Mouse (Mus musculus): Measurements from ENCODE around the gene Txlna.
A peak's percentile ranks its signal among the peaks of the same experiment; 100 is the strongest.

Txlna gene

DNA sequence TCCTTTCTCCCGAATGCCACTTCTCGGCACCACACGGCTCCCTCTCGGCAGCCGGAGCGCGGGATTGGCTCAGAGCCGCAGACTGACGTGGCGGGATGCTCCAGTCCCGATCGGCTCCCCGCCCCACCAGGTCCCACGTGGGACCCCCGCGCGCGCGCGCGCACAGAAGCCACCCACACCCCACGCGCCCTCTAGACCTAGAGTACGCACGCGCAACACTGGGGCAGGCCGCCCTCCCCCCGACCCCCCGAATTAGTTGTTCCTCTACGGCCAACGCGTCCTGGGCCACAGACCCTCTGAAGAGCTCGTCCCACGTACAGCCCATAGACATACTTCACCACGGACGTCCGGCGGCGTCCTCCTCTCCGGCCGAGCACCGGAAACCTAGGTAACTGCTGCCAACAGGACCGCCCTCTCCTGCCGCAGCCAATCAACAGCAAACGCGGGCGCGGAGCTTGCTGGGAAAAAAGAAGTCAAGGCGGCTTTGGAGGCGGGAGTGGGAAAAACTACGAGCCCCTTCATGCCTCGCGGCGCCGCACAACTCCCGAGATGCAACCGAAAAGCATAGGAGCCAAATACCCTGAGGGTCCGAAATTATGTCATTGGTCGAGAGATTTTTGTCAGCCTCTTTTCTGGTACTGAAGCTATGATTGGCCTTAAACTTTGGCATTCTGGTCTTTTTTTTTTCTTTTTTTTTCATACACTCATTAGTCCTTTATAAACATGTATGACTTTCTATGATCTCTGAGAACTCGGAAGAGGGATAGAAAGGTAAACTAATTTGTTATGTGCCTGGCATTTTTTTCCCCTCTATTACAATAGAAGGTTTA, at the start of gene Txlna:
Gene Txlna, minus strand, starts transcription at position 428 of the 830 bp plus-strand sequence.
- peak; percentile 94 for DNase-seq

DNA sequence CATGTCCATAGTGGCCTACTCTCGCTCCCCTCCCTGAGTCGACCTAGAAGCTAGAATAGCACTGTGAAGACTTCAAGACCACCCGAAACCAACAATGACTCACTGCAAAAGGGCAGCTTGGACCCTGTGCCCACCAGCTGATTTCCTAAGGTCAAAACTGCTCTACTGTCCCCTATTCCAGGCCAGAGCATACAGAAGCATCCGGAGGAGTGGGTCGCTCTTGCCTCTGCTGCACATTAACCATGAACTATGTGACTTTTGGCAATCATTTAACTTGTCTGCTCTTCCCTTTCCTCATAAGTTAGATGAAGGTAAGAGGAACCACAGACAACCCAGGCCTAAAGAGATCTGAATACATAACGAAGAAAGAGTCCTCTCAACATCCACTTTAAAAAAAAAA, 43.7 kb upstream of the Txlna start:
- DNase-seq, result no peak

DNA sequence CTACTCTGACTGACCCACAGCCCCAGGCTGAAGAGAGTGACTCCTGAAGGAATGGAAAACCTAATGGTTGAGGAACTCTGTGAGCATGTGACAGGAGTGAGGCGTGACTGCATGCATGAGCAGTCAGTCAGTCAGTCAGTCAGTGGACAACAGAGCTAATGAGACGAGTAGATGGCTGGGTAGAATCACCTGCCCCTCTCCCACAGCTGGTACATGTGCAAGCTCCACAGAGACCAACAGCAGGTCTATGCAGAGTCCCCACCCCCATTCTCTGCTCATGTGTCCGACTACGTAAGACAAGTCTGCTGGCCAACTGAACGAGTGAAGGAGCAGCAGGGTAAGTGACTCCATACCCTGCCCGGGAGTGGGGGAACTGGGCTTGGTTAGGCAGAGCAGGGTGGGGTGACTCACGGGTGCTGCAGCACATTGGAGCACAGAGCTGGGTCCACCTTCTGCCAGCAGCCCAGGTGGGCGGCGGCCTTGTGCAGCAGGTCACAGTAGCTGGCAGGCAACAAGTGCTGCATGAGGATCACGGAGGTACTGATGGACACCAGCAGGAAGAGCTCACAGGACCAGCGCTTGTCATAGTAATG, 43.1 kb upstream of the Txlna start:
- no peak for DNase-seq

GRCm38 (mm10) chr4:129681837-129682236, 41.0 kb upstream of the Txlna start:
- no peak for DNase-seq

DNA sequence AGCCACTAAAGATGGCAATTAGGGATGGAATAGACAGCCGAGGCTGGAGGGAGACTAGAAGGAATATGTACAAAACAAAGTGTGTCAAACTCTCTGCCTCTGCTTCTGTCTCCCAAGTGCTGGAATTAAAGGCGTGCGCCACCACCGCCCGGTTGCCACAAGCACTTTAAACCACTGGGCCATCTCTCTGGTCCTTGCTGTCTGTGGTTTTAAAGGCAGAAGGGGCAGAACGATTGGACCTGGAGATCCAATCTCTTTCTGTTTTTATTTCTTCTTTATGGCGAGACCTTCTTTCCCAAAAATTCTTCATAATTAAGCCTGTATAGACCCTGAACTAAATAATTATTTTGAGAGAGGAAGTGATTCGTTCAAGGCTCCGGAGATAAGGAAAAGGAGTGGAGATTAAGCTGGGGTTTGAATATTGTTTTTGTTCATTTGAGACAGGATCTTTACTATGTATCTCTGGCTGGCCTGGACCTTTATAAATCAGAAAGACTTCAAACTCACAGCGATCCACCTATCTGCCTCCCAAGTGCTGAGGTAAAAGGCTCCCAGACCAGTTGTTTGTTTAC, 32.1 kb upstream of the Txlna start:
- no peak for DNase-seq

DNA sequence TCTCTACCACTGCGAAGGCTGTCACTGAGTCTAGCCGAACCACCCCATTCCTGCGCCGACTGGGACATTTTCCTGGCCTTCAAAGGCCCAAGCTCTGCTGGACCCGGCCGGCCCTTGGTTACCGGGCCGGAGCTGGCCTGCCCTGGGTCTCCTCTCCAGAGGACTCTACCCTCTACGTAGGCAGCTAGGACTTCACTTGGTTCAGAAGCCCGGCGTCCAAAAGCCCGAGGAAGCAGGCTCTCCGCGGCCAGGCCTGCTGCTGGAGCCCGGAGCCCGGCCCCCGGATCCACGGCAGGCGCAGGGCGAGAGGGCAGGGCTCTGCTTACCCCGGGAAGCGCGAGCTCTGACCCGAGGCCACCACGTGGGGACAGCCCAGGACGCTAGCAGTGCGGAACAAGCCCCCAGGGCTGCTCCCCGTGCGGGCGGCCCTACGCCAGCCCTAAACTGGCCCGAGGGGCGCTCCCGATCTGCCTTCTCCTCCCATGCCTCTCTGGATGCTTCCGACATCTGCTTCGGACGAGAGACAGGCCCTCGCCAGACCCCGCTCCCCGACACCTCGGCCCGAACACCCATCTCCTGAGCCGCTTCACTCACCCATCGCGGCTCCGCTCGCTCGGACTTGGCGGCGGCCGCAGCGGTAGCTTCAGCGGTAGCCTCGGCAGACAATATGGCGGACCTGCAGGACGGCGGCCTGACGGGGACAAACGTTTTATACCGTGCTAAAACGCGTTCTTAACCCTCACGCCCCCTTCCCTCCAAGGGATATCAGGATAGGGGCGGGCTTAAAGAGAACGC, 31.4 kb upstream of the Txlna start, which contains the start of gene Kpna6:
Gene Kpna6, minus strand, starts transcription at position 685 of the 795 bp plus-strand sequence.
- peak; percentile 89 for DNase-seq

DNA sequence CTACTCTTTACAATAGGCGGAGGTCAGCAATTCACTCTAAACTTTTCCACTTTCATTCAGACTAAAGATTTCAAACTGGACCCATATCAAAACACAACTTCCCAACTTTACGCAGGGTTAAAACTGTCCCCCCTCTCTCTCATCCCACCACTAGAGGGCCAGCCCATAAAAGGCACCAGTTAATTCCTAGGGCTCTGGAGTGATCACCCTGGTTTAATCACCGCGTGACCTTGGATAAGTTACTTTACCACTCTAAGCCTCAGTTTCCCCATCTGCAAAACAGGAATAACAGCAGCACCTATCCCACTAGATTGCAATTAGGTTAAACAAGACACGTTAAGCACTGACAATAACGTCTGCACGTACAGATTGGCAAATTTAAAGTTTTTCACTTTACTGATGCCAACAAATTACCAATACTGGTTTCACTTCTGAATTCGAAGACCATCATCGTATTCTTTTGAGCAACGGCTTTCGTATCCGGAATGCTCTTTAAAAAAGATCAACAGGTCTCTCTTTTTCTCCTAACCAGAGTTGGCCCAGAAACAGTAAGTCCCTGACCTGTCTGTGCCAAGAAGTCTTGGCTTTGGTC, 30.7 kb upstream of the Txlna start:
- DNase-seq, result peak; percentile 66

GRCm38 (mm10) chr4:129662255-129662813, 21.5 kb upstream of the Txlna start:
- DNase-seq, result no peak

- no peak for DNase-seq
Measured at GRCm38 (mm10) chr4:129661584-129661983, 20.7 kb upstream of the Txlna start.

- DNase-seq, result no peak
Measured at GRCm38 (mm10) chr4:129654770-129655169, 13.9 kb upstream of the Txlna start.

GRCm38 (mm10) chr4:129650359-129650758, 9.5 kb upstream of the Txlna start:
- DNase-seq, result no peak

GRCm38 (mm10) chr4:129648656-129649055, 7.8 kb upstream of the Txlna start:
- no peak for DNase-seq

GRCm38 (mm10) chr4:129645204-129645603, 4.3 kb upstream of the Txlna start:
- DNase-seq, result no peak

GRCm38 (mm10) chr4:129641756-129642155, 891 bp upstream of the Txlna start:
- no peak for DNase-seq

GRCm38 (mm10) chr4:129640101-129640637, 696 bp downstream of the Txlna start:
- DNase-seq, result peak; percentile 48

- no peak for DNase-seq
Measured at GRCm38 (mm10) chr4:129639221-129639620, 1.6 kb downstream of the Txlna start.

DNA sequence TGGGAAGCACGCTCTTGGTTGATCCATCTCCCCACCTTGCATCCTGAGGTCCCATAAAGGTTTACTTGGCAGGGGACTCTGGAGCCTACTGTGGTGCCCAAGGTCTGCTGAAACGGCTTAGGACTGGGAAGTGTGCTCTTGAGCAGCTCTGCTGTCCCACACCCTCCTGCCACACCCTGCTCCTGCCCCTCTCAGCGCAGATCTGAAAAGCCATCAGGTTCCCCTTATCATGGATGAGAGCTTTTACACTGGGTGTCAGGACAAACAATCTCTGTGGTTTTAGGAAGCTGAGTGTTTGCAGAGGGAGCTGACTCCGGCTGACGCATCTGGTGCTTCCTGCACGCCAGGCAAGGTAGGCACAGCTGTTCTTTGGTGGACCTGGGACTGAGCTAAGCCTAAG, 7.0 kb downstream of the Txlna start:
- DNase-seq, result no peak

GRCm38 (mm10) chr4:129631867-129632266, 9.0 kb downstream of the Txlna start:
- DNase-seq, result no peak

GRCm38 (mm10) chr4:129630944-129631343, 9.9 kb downstream of the Txlna start:
- DNase-seq, result no peak

GRCm38 (mm10) chr4:129626035-129626434, 14.8 kb downstream of the Txlna start:
- DNase-seq, result no peak

GRCm38 (mm10) chr4:129625496-129625895, 15.4 kb downstream of the Txlna start:
- DNase-seq, result no peak

- peak; percentile 84 for DNase-seq
Measured at GRCm38 (mm10) chr4:129625029-129625370, 15.9 kb downstream of the Txlna start.

Data from thymus, postnatal 4 days (tissue).